Mouse (Mus musculus) layer of hippocampus, adult 11-12 months (tissue): ENCODE data around the gene Krt81.

Experiments
- DNase-seq: peaks from one replicate; pipeline ENCODE4 v3.0.0; 2022; ENCODE audit warnings: low spot score

Krt81 gene

GRCm38 (mm10) chr15:101463651-101464050, at the start of gene Krt81:
Gene Krt81, minus strand, starts transcription at chr15:101463751.
- no peak for DNase-seq

- no peak for DNase-seq
These were observed 44.7 kb upstream of the Krt81 start for GRCm38 (mm10) chr15:101508247-101508646.

DNA sequence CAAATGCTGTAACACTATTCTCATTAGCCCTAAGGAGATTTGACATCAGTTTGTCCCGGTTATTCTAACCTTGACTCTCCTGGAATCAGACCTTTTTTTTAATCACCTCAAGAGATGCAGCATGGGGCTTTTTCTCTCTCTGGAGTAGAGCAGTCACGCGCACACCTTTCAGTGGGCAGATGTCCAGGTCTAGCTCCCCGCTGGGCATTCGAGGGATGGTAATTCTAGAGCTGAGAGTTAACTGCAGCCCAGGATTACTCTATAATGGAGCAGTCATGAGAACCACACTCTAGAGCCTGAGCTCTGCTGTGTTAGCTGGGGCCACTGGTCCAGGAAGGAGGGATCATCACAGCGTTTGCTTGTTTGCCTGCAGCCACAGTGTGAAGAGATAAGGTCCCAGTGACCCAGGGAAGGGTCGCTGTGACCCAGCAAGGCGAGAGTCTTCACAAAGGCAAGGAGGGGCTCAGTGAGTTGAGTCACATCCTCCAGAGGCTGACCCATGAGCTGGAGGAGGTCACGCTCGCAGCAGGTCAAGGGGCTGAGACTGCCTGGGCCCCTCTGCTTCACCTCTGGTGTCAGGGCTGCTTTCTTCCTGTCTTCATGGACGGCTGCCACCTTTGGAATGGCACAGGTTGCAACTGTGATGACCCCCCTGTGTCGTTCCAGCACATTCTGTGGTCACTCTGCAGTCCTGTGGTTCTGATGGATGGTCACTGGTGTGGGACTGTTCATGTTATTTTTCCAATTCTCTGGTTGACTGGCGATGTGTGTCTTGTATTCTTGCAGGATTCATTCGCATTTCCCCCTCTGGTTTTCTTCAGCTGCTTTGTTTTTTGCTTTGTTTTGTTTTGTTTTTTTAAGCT, 43.6 kb upstream of the Krt81 start:
- DNase-seq = no peak

DNA sequence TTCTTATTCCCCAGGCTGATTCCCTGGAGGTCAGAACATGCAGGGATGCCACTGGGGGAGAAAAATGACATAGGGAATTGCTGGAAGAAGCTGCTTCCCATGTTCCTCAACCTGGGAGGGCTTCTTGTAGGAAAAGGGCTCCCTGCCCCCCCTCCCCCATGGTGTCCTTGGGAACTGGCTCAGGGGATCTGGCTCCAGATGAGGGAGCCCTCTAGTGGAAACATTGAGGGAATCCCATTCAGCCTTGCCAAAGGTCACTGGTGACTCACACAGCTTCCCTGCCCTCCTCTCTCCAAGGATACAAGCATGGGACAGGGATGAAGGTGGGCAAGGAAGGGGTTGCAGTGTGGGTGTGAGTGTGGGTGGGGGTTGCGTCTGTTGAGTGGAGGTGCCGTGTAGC, 33.6 kb upstream of the Krt81 start:
- no peak for DNase-seq

DNA sequence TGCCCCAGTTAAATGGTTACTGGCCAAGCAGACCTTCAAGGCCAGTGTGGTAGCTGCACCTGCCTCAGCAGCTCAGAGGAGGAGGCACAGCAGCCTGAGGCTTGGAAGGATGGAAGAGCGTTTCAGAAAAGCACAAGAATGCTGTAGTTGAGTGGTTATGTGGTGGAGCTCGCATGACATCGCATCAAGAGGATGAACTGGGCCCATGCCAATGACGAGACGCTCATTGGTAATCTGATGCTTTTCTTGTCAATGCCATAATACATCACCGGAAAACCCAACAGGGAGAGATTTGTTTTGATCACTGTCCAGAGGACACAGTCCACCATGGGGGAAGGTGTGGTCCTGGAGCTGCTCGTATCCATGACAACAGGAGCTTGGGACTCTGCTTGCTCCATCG, 31.7 kb upstream of the Krt81 start:
- DNase-seq = no peak

DNA sequence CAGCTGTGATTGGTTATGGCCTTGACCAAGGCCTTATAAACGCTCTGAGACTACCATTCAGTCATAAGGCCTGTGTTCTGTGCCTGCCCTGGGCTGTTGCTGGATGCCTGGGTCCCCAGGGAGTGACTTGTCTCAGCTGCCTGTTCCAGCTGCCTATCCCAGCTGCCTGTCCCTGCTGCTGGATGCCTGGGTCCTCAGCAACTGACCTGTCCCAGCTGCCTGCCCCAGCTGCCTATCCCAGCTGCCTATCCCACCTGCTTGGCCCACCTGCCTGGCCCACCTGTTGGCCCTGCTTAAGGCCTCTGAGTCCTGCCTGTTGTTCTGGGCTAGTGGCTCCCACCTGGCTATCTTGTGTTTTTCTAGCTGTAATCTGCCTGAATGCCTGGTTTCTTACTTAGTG, 30.7 kb upstream of the Krt81 start:
- DNase-seq = no peak

- no peak for DNase-seq
These were observed 30.2 kb upstream of the Krt81 start for GRCm38 (mm10) chr15:101493713-101494112.

- DNase-seq = no peak
These were observed 29.2 kb upstream of the Krt81 start for GRCm38 (mm10) chr15:101492718-101493117.

DNA sequence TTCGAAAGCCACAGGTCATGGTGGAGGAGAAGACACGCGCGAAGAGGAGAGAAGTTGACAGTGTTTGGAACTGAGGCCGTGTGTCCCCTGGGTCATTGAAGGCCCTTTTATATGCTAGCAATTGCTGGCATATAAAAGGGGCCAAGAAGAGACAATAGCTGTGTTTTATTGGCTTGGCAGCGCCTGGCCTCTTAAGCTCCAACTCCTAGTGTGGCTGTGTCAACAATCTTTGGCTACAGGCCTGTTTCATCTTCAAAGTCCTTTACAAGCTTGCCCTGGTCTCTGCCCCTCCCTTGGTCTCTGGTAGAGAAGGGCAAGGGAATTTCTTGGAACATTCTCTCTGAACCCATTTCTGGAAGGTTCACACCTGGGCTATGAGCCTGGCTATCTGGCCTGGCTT, 27.9 kb upstream of the Krt81 start, which contains the start of gene Krt83:
TSS of gene Krt83 (minus strand) at position 82 of the 400 bp plus-strand sequence.
- no peak for DNase-seq

GRCm38 (mm10) chr15:101485911-101486635, 22.5 kb upstream of the Krt81 start:
- DNase-seq = no peak

DNA sequence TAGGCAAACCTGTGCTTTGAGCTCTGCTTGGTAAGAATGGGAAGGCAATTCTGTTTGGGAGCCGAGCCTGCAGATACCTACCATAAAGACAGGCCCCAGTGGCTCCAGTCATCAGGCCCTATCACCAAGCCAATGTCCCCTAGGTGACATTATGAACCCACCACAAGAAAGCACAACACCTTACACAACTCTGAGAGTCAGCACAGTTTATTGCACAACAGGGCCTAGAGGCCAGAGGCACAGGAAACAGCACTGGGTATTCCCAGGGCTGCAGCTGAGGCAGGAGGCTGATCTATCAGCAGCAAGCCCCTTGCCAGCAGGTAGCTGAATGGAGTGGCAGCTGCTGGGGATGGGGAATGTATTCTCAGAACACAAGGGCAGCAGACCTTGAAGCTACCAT, 21.4 kb upstream of the Krt81 start:
- no peak for DNase-seq

DNA sequence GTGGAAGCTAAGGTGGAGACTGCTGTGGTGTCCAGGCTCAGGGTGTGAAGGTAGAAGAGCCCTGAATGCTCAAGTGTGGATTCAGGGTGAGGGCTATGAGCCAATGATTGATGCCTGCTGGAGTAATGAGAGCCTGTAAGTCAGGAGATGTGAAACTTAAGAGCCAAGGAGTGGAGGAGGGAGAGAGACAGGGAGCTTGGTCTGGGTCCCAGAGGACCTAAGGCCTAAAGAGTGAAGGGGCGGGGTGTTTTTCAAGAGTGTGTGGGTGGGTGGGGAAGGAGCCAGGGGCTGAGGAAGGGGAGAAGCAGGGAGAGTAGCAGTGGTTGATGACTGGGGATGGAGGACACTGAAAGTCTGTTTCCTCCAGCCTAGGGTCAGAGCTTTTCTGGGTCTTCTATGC, 20.1 kb upstream of the Krt81 start:
- DNase-seq = no peak

- no peak for DNase-seq
These were observed 18.5 kb upstream of the Krt81 start for GRCm38 (mm10) chr15:101482056-101482455.

DNA sequence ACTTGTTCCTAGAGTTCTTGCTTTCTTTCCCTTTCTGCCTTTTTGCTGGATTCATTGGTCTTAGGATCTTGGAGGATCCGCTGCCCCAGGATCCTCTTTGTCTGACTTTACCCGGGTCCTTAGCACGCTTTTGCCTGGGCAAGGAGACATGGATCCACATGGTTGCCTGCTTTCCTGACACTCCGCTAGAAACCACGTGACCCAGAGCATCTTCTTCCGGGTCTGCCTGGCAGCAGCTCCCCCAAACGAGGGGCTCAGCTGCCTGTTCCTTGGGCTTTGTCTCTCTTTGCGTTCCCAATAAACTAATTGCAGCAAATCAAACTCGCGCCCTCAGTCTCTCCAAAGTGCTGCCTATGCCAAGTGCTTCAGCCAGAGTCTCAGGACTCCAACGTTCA, 16.1 kb upstream of the Krt81 start:
- no peak for DNase-seq

DNA sequence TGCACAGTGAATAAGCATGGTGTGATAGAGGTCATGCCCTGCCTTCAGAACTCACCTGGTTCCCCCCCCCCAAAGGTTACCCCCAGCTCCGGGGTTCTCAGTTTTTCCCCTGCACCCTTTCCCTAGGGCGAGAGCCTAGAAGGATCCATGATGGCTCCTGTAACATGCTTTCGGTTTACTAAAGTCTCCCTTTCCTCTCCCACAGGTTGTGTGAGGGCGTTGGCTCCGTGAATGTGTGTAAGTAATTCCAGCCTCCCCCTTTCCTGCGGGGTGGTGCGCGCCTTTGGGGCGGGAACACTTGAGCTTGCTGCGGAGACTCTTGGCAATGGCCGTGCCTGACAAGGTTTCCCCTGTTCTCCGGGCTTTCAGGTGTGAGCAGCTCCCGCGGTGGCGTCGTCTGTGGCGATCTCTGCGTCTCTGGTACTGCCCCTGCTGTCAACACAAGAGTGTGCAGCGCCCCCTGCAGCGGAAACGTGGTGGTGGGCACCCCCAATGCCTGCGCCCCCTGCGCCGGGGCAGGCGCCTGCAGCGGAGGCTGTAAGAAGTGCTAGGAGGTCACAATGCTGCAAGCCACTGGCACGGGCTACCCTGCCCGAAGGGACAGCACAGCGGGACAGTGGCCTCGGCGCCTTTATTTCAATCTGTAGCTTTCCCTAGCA, 15.6 kb upstream of the Krt81 start:
- DNase-seq = peak; percentile 41

GRCm38 (mm10) chr15:101472952-101473528, 9.5 kb upstream of the Krt81 start, which contains the start of gene Krt86:
Gene Krt86, plus strand, starts transcription at chr15:101473478.
- no peak for DNase-seq

DNA sequence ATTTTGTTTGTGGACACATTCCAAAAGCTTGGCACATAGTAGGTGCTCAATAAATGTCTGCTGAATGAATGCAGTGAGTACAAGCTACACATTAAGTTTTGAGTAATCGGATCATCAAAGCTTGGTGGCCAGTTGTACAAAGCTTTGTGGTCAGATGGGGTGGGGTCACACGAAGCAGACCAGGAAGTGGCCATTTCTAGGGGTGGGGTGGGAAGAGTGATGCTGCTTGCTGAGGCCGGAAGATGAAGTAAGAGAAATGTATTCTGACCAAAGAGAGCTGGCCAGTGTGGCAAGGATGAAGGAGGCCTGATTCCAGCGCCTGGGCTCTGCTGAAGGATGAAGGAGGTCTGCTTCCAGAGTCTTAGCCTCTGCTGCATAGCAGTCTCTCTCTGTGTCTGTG, 5.5 kb upstream of the Krt81 start:
- DNase-seq = no peak

DNA sequence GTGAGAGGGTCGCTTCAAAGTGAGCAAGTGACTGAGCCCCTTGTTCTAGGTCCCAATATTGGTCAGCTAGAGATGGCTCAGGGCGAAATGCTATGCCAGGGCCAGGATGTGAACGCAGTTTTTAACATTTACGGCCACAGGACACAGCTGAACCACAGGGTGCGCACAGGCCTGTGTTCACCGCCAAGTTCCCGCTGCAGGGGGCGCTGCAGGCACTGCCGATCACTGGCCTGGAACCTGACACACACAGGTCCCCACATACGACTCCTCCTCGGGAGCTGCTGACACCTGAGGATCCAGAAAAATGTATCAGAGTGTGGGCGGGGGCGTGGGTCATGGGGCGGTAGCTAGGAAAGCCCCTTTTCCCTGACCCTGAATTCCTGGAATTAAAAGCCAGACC, 4.3 kb downstream of the Krt81 start:
- DNase-seq = no peak

DNA sequence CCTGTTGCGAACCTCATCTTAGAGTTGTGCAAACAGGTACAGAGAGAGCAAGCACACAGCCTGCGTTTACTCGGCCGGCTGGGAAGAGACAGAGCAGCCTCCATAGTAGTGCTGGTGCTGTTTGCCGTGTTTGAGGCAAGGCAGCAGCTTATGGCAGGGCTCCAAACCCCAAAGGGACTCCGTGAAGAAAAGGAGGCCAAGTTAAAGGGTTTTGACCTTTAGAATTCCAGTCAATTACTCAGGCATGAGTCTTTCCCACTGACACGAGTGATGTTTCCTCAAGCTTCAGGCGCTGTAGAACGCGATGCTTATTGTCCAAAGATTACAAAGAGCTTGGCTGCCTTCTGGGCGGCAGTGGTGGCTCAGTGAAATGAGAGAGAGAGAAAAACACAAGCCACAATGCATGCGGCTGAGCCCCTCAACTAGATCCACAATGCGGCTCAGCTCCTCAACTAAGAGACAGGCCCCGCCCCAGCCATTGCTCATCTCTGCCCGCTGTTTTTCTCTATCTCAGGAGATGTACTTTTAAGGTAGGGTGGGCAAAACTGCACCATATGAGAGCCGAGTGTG, 5.1 kb downstream of the Krt81 start:
- no peak for DNase-seq

DNA sequence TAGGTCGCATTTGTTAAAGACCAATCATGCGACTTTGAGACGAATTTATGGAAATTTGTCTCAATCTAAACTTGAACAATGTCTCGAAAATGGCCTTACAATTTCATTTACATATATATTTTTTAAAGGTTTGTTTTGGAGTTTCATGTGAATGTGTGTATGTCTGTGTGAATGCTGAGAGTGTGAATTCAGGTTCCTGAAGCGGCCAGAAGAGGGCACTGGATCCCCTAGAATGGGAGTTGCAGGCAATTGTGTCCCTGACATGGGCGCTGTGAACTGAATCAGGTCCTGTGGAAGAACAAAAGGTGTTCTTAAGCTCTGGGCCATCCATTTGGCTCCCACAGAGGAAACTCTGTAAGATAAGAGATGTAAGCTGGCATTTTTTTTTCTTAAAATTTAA, 7.7 kb downstream of the Krt81 start:
- no peak for DNase-seq

GRCm38 (mm10) chr15:101455292-101455691, 8.3 kb downstream of the Krt81 start:
- no peak for DNase-seq

GRCm38 (mm10) chr15:101454774-101455173, 8.8 kb downstream of the Krt81 start:
- DNase-seq = no peak
